Mouse (Mus musculus): Measurements from ENCODE around the gene Lekr1.
"Not testable (repeated sequence)": the region's sequence is repeated elsewhere in the genome, so short reads cannot be mapped to it uniquely, and the experiment has no call there.

Gene Lekr1

DNA sequence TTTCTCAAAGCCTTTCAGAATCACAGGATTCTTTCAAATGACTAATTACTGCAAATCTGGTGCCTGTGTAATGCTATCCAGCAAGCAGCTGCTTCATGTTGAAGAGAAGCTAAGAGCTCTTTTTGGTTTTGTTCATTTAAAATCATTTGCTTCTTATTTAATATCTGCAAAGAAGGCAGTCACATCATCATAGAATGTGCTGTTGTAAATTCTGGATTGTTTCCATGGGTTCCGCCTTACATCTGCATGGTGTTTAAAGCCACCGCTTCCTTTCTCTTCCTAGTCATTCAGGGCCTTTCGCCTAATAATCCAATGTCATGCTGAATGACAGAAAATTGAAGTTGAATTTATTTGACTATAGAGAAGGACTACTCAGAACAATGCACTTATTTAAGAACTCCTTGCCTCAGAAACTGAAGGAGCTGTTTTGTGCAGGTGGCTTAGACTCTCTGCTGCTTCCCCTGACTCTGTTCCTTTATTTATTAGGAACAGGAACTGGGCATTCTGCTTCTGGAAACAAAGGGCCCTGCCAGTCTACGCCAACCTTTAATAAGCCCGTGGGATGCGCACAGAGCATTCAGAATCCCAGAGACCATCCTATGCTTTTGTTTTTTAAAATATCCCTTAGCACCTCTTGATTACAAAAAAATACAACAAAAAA lies 101.3 kb downstream of the Lekr1 start:
- CTCF ChIA-PET, result no interaction called here

- CTCF ChIA-PET, result not testable (repeated sequence)
Observed at GRCm38 (mm10) chr3:65769666-65770065, 103.6 kb downstream of the Lekr1 start.

DNA sequence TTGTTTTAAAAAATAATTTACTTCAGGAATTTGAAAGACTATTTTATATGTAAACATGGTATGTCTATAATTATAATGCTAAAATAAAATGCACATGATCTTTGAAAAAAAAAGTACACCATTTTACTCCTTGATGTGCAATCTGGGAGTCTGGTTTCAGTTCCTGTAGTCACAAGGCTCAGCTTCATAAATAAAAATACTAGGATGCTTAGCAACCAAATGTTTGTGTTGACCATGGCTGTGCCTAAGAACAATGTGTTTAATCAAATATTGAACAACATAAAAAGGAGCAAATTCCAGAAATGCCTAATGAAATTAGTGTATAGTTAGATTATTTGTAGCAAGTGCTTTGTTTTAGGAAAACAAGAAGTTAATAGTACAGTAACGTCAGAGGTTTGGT lies 107.9 kb downstream of the Lekr1 start:
- CTCF ChIA-PET, result no interaction called here

DNA sequence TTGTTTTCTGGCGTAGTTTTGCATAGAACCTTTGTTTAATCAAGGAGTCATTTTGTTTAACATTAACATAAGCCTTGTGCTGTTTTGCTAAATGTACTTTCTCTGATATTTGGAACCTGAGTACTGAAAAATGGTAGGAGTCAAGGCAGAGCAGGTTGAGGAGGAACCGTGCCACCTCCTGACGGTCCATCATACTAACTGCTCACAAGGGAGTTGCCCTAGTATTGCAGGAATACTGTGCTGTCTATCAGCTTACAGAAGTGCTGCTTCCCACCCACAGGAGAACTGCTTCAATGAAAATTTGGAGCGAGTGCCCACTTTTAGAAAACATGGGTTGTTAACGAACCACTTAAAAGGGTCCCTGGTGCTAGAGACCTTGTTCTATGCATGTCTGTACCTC lies 109.1 kb downstream of the Lekr1 start:
- CTCF ChIA-PET, result no interaction called here

GRCm38 (mm10) chr3:65782246-65782645 lies 116.2 kb downstream of the Lekr1 start:
- CTCF ChIA-PET, result no interaction called here

- CTCF ChIA-PET, result no interaction called here
Observed at GRCm38 (mm10) chr3:65790076-65790685, 124.2 kb downstream of the Lekr1 start.

DNA sequence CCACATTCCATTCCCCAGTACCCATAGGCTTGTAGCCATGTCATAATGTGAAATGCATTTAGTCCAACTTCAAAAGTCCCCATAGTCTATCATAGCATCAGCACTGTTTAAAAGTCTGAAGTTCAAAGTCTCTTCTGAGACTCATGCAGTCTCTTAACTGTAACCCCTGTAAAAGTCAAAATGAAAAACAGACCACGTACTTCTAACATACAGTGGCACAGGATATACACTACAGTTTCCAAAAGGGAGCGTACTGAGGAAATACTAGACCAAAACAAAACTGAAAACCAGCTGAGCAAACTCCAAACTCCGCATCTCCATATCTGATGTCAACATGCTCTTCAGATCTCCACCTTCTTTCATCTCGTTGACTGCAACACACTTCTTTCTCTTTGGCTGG lies 127.5 kb downstream of the Lekr1 start:
- CTCF ChIA-PET, result no interaction called here

- CTCF ChIA-PET, result no interaction called here
Observed at GRCm38 (mm10) chr3:65794711-65795110, 128.7 kb downstream of the Lekr1 start.

DNA sequence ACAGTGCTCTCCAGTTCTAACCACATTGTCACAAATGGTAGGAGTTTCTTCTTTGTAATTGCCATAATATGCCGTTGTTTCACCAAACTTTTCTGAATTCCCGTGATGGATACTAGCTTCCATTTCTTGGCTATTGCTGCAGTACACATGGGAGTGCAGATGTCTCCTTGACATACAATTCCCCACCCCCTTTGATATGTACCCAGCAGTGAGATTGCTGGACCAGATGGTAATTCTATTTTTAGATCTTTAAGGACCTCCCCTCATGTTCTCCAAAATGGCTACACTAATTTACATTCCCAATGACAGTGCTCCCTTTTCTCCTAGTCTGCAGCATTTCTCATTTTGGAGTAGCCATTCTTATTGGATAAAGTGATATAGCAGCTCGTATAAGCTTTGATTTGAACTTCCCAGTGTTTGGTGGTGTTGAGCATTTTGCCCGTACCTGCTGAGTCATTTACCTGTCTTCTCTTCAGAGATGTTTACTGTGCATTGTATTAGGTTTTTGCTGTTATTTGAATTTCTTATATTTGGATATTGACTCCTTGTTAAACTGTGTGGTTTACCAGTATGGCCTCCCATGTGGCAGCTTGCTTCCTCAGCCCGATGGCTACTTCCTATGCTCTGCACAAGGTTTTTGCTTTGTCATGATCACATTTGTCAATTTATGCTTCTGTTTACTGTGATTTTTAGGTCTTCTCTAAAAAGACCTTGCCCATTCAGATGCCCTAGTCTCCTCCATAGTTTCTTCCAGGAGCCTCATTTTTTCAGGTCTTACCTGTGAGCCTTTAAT lies 131.5 kb downstream of the Lekr1 start:
- CTCF ChIA-PET, result interaction anchor here (0.6 kb wide), 1 partner anchor 20 kb away, joined by 6 read pairs; no protein-coding TSS in a partner anchor

- CTCF ChIA-PET, result no interaction called here
Observed at GRCm38 (mm10) chr3:65800962-65801361, 134.9 kb downstream of the Lekr1 start.

DNA sequence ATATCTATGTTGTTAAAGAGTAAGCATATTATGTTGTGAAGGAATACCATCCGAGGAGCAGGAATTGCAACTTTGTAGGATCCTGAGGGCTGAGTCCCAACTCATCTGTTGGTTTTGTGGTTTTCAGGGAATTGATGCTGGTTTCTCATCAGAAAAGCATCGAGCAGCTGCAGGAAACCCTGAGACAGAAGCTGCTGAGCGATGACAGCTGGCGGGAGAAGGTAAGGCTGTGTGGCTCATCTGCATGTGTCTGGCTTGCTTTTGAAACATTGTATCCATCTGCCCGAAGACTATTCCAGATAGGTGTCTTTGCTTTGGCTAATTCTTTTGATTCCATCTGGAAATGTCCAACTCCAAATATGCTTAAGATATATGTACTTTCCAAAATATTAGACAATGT lies 136.2 kb downstream of the Lekr1 start:
- CTCF ChIA-PET, result no interaction called here

GRCm38 (mm10) chr3:65802868-65803267 lies 136.8 kb downstream of the Lekr1 start:
- CTCF ChIA-PET, result no interaction called here

GRCm38 (mm10) chr3:65814881-65815280 lies 148.9 kb downstream of the Lekr1 start:
- CTCF ChIA-PET, result no interaction called here

DNA sequence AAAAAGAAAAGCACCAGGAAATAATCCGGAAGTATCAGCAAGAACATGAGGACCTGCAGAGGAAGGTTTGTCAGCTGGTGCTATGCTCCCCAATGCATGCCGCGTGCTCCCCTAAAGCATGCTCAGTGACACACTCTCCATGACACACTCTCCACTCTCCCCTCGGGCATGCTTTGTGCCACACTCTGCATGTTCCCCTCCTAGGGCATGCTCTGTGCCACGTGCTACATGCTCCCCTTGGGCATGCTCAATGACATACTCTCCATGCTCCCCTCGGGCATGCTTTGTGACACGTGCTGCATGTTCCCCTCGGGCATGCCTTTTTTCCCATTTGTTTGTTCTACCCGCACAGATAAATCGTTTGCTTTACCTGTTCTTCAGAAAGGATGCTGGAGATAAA lies 150.0 kb downstream of the Lekr1 start:
- CTCF ChIA-PET, result no interaction called here

DNA sequence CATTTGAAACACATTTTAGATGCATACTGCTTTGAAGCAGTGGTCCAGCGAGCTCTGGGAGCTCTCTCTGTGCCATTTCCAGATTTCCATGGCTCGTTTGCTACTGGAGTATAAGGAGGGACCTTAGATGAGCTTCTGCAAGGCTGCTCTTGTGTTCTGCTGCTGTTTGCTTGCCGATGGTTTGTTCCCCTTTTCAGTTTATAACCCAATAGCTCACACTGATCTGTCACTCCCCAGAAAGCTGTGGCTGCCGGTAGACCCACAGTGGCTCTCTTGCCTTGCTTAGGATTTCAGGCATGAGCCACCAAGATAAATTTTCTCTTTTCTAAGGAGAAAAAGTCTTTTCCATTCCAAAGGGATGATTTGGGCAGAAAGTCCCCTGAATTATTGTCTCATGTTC lies 152.6 kb downstream of the Lekr1 start:
- CTCF ChIA-PET, result no interaction called here

- CTCF ChIA-PET, result interaction anchor here (0.6 kb wide), 1 partner anchor 160 kb away, joined by 3 read pairs; no protein-coding TSS in a partner anchor
Observed at GRCm38 (mm10) chr3:65819841-65820240, 153.8 kb downstream of the Lekr1 start.

- CTCF ChIA-PET, result no interaction called here
Observed at GRCm38 (mm10) chr3:65824886-65825285, 158.9 kb downstream of the Lekr1 start.

DNA sequence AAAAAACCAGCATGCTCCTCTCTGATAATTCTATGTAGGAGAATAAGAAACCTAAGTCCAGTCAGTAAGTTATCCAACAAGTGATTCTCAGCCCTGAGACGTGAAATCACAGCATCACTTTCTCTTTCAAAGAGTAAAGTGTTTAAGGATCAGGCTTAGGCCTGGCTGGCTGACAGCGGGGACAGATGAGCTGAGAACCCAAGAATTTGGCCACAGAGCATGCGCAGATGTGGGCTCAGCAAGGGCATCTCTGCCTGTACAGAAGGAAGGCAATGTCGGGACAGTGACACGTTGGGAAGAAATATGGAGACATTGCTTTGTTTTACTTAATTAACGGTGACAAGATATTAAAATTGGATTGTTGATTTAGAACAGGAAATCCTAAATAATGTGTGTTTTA lies 160.7 kb downstream of the Lekr1 start:
- CTCF ChIA-PET, result no interaction called here

DNA sequence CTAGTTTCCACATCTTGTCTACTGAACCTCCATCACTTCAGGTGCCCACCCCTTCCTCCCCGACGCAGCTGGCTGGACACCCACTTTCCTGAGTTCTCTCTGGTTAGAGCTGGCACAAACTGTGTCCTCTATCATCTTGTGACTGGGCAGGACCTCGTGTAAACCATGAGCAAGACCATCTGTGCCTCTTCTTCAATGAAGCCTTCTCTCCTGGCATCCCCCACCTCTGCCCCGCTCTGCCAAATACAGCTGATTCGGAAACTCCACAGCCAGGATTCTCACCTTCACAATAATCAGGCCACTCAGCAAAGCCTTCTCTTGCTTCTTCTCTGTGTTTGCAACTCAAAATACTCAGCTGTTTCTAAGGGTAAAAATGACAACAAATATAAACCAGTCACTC lies 161.4 kb downstream of the Lekr1 start:
- CTCF ChIA-PET, result no interaction called here

DNA sequence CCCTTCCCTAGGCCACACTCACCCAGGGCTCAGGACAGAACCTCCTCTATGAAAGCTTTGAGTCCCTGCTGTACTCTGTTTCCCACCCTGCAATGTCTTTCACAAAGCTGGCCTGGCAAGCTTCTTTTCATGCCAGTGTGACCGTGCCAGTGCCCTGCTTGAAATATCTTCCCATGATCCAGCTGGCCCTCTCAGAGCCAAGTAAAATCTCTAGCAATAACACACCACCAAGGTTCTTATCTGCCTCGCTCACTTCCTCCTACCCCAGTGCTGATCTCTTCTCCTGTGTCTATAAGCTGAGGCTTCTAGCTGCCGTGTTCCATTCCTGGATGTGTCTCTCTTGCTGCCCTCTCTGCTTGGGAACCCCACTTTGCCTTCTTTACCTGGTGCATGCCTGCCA lies 162.0 kb downstream of the Lekr1 start:
- CTCF ChIA-PET, result no interaction called here

DNA sequence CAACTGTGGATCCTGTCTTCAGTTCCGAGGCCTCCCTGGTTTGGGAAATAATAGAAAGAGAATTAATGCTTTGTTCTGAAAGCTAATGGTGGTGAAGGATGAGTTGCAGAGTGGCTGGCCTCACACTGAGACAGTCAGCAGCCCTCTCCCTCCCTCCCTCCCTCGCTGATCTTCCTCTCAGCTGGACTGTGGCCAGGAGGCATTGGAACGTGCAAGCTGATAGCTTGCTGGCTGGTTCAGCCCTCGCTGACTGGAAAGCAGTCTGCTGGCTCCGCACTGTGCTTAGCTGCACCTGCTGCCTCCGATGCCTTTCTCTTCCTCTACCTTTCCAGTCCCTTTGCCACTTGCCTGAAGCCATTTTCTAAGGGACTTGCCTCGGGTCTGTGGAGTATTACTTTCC lies 163.2 kb downstream of the Lekr1 start:
- CTCF ChIA-PET, result no interaction called here

- CTCF ChIA-PET, result no interaction called here
Observed at GRCm38 (mm10) chr3:65829943-65830483, 164.0 kb downstream of the Lekr1 start.

GRCm38 (mm10) chr3:65830801-65831200 lies 164.8 kb downstream of the Lekr1 start:
- CTCF ChIA-PET, result no interaction called here

Data from spleen, embryonic (tissue).